Comparison of ENCODE assay signal across 20 mouse cellular contexts in the genomic region with DNA sequence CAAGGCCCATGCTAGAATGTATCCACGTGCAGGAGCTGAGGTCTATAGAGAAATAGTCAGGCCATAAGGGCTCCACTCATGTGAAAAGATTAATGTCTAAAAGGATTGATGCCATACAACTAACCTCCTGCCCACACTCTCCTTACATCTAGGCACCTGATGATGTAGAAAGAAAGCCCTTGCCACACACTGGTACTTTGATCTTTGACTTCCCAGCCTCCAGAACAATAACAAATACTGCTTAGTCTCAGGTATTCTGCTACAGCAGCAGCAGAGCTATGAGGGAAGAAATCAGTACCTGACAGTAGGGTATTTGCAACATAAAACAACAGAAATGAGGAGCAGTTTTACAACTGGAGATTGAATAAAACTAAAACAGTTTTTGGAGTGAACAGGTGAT.
"Had no signal": no experiment of that assay in that cellular context is flagged by ENCODE, and none has a peak within 500 bp of the region (broad histone marks: within the 10 kb centered on the region; RNA-seq: fewer than 3 reads in every experiment).

No protein-coding gene starts in this region.

- H3K36me3 ChIP-seq: midbrain, embryonic 15.5 days; neural tube, embryonic 15.5 days; stomach, embryonic 15.5 days had no signal

- H3K4me3 ChIP-seq: lung, embryonic 15.5 days; megakaryocyte, embryonic 14.5 days; midbrain, embryonic 13.5 days; midbrain, embryonic 15.5 days; neural tube, embryonic 13.5 days; neural tube, embryonic 15.5 days; stomach, embryonic 15.5 days had no signal

- H3K4me2 ChIP-seq: lung, embryonic 15.5 days; midbrain, embryonic 11.5 days; midbrain, embryonic 13.5 days; midbrain, embryonic 15.5 days; neural tube, embryonic 13.5 days; neural tube, embryonic 15.5 days; stomach, embryonic 15.5 days had no signal

- ATAC-seq: lung, postnatal 0 days; midbrain, embryonic 13.5 days; midbrain, embryonic 15.5 days had no signal

- H3K27me3 ChIP-seq: lung, embryonic 15.5 days; megakaryocyte, embryonic 14.5 days; midbrain, embryonic 13.5 days; midbrain, embryonic 15.5 days; neural tube, embryonic 13.5 days; neural tube, embryonic 15.5 days; stomach, embryonic 15.5 days had no signal

- H3K9me3 ChIP-seq: lung, embryonic 15.5 days; megakaryocyte, embryonic 14.5 days; midbrain, embryonic 13.5 days; midbrain, embryonic 15.5 days; neural tube, embryonic 13.5 days; neural tube, embryonic 15.5 days; stomach, embryonic 15.5 days had no signal

- H3K27ac ChIP-seq: lung, embryonic 15.5 days; macrophage; midbrain, embryonic 13.5 days; midbrain, embryonic 15.5 days; neural tube, embryonic 13.5 days; neural tube, embryonic 15.5 days; stomach, embryonic 15.5 days; stomach, postnatal 0 days had no signal

- DNase-seq: lung, adult 2 months; lung, postnatal 14 days; lung, postnatal 36 days; retina, postnatal 1 day; right cerebral cortex, adult 18-20 months; right cerebral cortex, postnatal 25 days; thymus, adult 2 months; thymus, postnatal 25 days; thymus, postnatal 4 days had no signal

- H3K9ac ChIP-seq: lung, embryonic 15.5 days; midbrain, embryonic 13.5 days; midbrain, embryonic 15.5 days; neural tube, embryonic 13.5 days; neural tube, embryonic 15.5 days; stomach, embryonic 15.5 days had no signal

- H3K4me1 ChIP-seq: neural tube, embryonic 15.5 days; stomach, embryonic 15.5 days had no signal
